In the genomic region with DNA sequence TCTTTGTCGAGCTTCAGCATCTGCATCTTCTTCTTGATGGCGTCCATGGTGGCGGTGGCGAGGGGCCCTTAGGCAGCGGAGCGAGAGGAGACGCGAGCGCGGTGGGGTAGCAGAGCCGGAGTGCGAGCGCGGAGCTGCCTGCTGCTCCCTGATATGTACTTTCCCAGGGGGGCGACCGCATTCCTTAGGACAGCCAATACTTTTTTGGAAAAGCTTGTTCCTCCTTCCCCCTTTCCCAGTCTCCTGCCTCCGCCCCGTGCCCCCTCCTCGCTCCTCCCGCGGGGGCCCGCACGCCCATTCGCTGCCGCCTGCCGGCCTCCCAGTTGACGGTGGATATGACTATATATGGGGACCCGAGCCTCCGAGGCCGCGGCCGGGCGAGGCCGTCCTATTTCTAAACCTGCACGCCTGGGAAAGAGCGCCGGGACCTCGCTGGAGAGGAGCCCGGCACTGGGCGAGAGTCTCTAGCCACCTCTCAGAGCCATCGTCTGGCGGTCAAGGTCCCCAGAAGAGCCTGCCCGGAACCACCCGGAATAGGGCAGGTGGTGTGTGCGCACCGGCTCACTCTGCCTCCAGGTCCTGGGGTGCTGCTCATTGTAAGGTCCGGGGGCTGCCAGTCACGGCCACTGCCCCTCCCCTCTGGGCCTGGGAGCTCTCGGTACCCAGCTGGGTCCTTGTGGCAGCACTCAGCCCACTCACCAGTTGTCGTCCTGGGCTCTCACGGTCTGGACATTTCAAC, we compare ENCODE assay signal across 8 mouse cellular contexts. TPM values are rescaled to one million over a fixed set of nuclear protein-coding genes. Genes with fewer than 3 reads are reported as not detected.
DNase-seq lines count a peak whose midpoint lies in the region; ATAC-seq lines count a peak whose summit lies in the region.

A gene (minus strand): TSS at position 321 of the 739 bp plus-strand sequence.

- DNase-seq in left cerebral cortex, adult 18-20 months (ENCODE audit: low spot score in 2 of 2), result peak; percentile 51 to 63
- no peak for DNase-seq in left cerebral cortex, adult 11 months (ENCODE audit: low spot score)
- peak; percentile 87 for DNase-seq in embryo, embryonic 11 days
- DNase-seq in gastrocnemius, postnatal 36 days, result peak; percentile 81 to 82
- DNase-seq in left cerebral cortex, postnatal 25 days (ENCODE audit: low spot score in 2 of 2), result peak; percentile 54 to 67
- DNase-seq in right cerebral cortex, postnatal 25 days, result peak; percentile 69

- intact Hi-C loops in gastrocnemius, postnatal 36 days (cut with DNase I), result loop anchor here (5.0 kb wide), 1 partner anchor 163 kb away; no protein-coding TSS in a partner anchor
- intact Hi-C loops in left cerebral cortex, postnatal 25 days (cut with DNase I), result loop anchor here (5.0 kb wide), 1 partner anchor 223 kb away; no protein-coding TSS in a partner anchor

- ATAC-seq in inflammation-experienced regulatory T-cells, adult 6 months, result no peak
- ATAC-seq in megakaryocyte progenitor cell, adult 5-6 weeks (replicated peaks; ENCODE audit: poor library complexity), result peak; percentile 21; the same call in 1 of the 2 replicates

RNA-seq across cellular contexts. Expression of the gene that starts here (rescaled TPM):
- total RNA-seq in left cerebral cortex, adult 18-20 months (2021), result 100 to 1,000 TPM; 234 to 249 TPM
- total RNA-seq in gastrocnemius, postnatal 36 days (2021), result over 10,000 TPM; 26,294 to 27,735 TPM
- 10 to 100 TPM; 31.8 to 34.9 (median 32.4) TPM for polyA plus RNA-seq in inflammation-experienced regulatory T-cells, adult 6 months (2017; shearing (Covaris generic))
- total RNA-seq in left cerebral cortex, postnatal 25 days (2021), result 100 to 1,000 TPM; 228 to 236 TPM
- 33.1 and 43.8 TPM in 2 replicates for total RNA-seq in megakaryocyte progenitor cell, adult 5-6 weeks (2015)
- 47.0 and 50.4 TPM in 2 replicates for total RNA-seq in megakaryocyte progenitor cell, adult 5-6 weeks (2017)

Comparison
In these comparisons a context has a peak if more than half of its experiments do, and no peak if none do; other contexts are left out.
1. RNA of the gene that starts here (total RNA-seq): 26,294 to 27,735 TPM in gastrocnemius, postnatal 36 days; 234 to 249 TPM in left cerebral cortex, adult 18-20 months, 228 to 236 TPM in left cerebral cortex, postnatal 25 days and 33.1 to 50.4 TPM in megakaryocyte progenitor cell, adult 5-6 weeks; every median in the first group is over 100 times any median in the second.